Mouse (Mus musculus) bone marrow, adult 2 months (tissue): ENCODE data around the gene Ak2. TPM values are rescaled to one million over a fixed set of nuclear protein-coding genes. Genes with fewer than 3 reads are reported as not detected.
A peak's percentile ranks its signal among the peaks of the same experiment; 100 is the strongest.

Source experiments
- H3K27ac ChIP-seq: fragments of 200-500 bp; 2 replicates; pipeline ENCODE4 v1.5.1; 2012; ENCODE audit warnings: low read depth, mild to moderate bottlenecking, control low read depth, inconsistent platforms, low read length; ENCODE audit not compliant: control insufficient read depth, poor library complexity, insufficient read depth
- H3K4me1 ChIP-seq: fragments of 200-500 bp; 2 replicates; pipeline ENCODE4 v1.6.1; 2011; ENCODE audit warnings: low read length; ENCODE audit not compliant: control insufficient read depth, insufficient read depth
- H3K4me3 ChIP-seq: fragments of 200-500 bp; replicated peaks from 2 replicates; pipeline ENCODE3; 2011; ENCODE audit warnings: mild to moderate bottlenecking, low read depth, low read length, control low read depth; ENCODE audit not compliant: control insufficient read depth
- CTCF ChIP-seq: fragments of 200-500 bp; IDR thresholded peaks from 2 replicates; pipeline ENCODE4 v1.5.1; 2011; ENCODE audit warnings: low read length, control low read depth; ENCODE audit not compliant: control insufficient read depth, insufficient read depth
- POLR2A ChIP-seq: fragments of 200-500 bp; IDR thresholded peaks from 2 replicates; pipeline ENCODE4 v1.6.1; 2011; ENCODE audit warnings: low read depth, mild to moderate bottlenecking, control low read depth, low read length, borderline replicate concordance; ENCODE audit not compliant: control insufficient read depth
- WGBS: fragments of 180-500 bp; shearing (Covaris S2); methylation state at CpG from one replicate; pipeline ENCODE4 v1.1.7; 2018; 5-methylcytosine and 5-hydroxymethylcytosine counted together
- polyA plus RNA-seq: library from polyadenylated mRNA; stranded (reverse); fragments of >200 nt; gene quantifications from 2 replicates; pipeline ENCODE4 v1.2.4, GENCODE M21; 2011; ENCODE audit warnings: low replicate concordance; ENCODE audit not compliant: missing spikeins, insufficient read depth, insufficient read length

Gene Ak2
- polyA plus RNA-seq, 1 experiment = 118 TPM

DNA sequence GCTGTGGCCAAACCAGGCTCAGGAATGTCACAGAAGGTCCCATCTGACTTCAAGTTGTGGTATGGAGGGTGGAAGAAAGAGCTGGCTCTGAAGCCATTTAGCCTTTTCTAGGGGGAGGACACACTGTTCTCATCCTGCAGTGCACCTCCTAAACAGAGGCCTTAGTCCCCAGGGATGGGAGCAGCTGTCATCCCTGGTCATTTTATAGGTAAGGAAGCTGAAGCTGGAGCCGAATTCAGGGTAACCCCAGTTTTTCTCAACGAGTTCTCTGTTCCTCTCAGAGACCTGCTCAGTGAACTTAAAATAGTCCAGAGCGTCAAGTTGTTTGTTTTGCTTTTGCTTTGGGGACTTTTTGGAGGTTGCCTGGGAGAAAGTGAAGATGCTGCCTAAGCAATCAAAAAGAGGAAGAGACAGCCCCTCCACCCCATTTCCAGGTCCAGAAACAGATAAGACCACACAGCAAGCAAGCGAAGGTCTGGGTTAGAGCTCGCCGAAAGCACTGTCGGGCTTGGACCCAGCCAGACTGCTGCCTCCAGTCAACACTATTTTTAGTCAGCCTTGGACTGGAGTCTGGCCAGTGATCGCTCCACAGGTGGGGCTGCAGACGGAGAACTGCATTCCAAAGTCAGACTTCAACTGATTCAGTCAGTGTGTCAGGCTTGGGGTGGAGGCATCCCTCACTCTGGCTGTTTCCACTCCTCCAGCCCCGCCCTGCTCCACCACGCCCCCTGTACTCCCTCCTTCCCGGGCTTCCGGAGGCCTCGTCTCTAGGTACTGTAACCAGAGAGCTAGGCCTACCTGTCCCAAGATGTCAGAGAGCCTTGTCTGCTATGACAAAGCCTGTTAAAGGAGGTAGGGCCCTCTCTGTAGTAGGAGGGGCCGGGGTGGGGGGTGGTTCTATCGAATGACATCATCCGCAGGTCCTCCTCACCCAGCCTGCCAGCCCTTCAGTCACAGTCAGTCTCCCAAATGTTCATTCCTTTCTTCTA lies 41.5 kb downstream of the Ak2 start:
- TF ChIP-seq POLR2A (no peak), CTCF (no peak)
- WGBS = 3% methylated on average over 17 of the region's 17 CpGs
- H3K4me1 ChIP-seq = peaks cover 18% of the 10 kb centered on the region
- H3K4me3 ChIP-seq = peak overlapping the region; percentile 2
- peak overlapping the region; percentile 95 for H3K27ac ChIP-seq

DNA sequence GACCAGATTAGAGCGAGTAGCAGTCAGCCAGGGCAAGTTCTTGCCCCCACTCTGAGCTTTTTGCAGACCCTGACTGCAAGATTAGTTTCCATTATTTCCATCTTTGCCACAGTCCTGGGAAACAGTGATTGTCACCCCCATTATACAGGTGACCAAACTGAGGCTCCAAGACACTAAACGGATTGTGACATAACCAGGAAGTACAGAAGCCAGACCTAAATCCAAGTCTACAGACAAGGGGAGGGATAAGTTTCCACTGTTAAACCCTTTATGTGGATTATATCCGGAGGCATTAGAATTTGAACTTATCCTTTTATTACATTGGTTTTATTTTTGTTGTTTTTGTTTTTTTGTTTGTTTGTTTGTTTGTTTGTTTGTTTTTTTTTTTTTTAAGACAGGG lies 42.5 kb downstream of the Ak2 start:
- 63% methylated on average over 3 of the region's 3 CpGs for WGBS
- peak overlapping the region; percentile 95; the same call in 1 of the 2 replicates for H3K27ac ChIP-seq
- H3K4me3 ChIP-seq = no peak overlapping the region
- peaks cover 18% of the 10 kb centered on the region for H3K4me1 ChIP-seq
- no peak for TF ChIP-seq POLR2A
- no peak for TF ChIP-seq CTCF

- H3K4me1 ChIP-seq = peaks cover 18% of the 10 kb centered on the region
- H3K27ac ChIP-seq = peak overlapping the region; percentile 53
- H3K4me3 ChIP-seq = no peak overlapping the region
- 14% methylated on average over 13 of the region's 13 CpGs for WGBS
- TF ChIP-seq CTCF = no peak
- TF ChIP-seq POLR2A = no peak
Measured at GRCm38 (mm10) chr4:129034706-129035660, 43.2 kb downstream of the Ak2 start.

GRCm38 (mm10) chr4:129035851-129036445 lies 44.2 kb downstream of the Ak2 start:
- H3K4me1 ChIP-seq = peaks cover 18% of the 10 kb centered on the region
- TF ChIP-seq POLR2A (no peak), CTCF (no peak)
- no peak overlapping the region for H3K4me3 ChIP-seq
- peak overlapping the region; percentile 53 for H3K27ac ChIP-seq
- WGBS = 34% methylated on average over 7 of the region's 7 CpGs

DNA sequence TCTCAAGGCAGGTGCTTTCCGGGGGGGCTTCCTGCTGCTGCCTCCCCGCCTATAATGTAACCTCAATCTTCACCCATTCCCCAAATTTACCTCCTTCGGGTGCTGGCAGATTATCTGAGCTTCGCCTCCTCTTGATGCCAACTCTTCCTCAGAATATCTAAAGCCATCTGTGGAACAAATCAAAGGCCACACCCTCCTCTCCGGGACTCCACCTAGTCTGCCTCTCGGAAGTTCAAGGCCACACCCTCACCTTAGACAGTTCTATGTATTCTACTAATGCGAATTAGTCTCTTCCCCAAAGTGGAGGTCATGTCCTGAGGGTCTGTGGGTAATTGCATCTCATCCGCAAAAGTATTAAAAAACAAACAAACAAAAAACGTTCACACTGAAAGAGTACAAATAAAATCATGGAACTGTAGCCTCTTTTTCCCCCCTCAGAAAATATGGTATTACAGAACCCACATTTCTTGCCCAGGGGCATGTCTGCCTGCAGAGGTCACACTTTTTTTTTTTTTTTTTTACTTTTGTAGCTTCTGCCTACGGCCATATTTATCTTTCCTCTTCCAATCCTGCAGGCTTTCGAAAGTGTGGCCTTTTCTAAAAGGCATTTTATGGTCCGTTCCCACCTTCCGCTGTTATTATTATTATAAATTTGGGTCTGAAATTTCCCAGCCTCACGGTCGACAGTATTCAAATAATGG lies 56.1 kb downstream of the Ak2 start:
- 28% methylated on average over 15 of the region's 15 CpGs for WGBS
- H3K27ac ChIP-seq = no peak overlapping the region
- H3K4me3 ChIP-seq = no peak overlapping the region
- TF ChIP-seq CTCF (no peak), POLR2A (no peak)
- H3K4me1 ChIP-seq = no peaks in the 10 kb centered on the region; the same call in 1 of the 2 replicates

DNA sequence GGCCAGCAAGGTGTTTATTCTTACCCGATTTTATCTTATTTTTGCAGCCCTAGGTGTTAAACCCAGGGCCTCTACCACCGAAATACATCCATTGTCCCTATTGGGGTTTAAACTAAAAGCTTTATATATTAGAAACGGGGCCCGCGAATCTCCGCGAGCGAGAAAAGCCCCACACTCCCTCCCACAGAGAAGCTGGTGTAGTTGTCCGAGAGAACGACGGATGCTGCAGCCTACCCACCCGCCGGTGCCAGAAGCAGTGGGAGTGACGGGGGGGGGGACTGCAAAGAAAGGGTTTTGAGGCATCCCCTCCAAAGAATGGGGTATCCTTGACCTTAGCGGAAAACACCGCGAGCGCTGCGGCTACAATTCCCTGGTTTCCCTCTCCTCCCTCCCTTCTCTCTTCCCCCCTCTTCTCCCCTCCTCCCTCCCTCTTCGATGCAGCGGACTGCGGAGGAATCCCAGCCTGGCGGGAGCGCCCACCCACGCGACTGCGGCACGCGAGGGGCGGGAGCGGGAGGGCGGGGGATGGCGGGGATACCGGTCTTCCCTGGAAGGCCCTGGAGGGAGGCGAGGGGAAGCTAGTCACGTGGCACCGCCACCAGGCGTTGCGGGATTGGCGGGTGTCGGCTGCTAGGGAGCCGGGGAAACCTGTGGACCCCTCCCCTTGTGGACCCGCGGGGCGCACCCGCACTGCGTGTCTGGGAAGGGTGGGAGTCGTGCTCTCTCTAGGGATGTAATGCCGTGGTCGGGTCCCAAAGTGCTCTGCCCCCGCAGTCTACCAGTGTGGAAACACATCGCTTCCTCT lies 56.9 kb downstream of the Ak2 start:
- Histone ChIP-seq H3K4me3 (peak overlapping the region; percentile 49), H3K27ac (no peak overlapping the region), H3K4me1 (no peaks in the 10 kb centered on the region; the same call in 1 of the 2 replicates)
- TF ChIP-seq CTCF (no peak), POLR2A (no peak)
- WGBS = under 1% methylated on average over 51 of the region's 52 CpGs
